Mouse (Mus musculus) liver, embryonic 13.5 days (tissue): Measurements from ENCODE around the gene Dgat2. TPM values are rescaled to one million over a fixed set of nuclear protein-coding genes. Genes with fewer than 3 reads are reported as not detected.
A peak's percentile ranks its signal among the peaks of the same experiment; 100 is the strongest.

Source experiments
- ATAC-seq: fragments of 200-750 bp; cut with Nextera tagmentation; 2 replicates; pipeline ENCODE4 v1.8.0; 2017; ENCODE audit warnings: low read depth, mild to moderate bottlenecking, moderate number of reproducible peaks, moderate library complexity
- DNase-seq: peaks from one replicate; pipeline ENCODE4 v3.0.0; 2022
- H3K27ac ChIP-seq: fragments of 300-500 bp; sonication (generic); 2 replicates; pipeline ENCODE4 v1.5.1; 2015; ENCODE audit warnings: moderate library complexity, mild to moderate bottlenecking, inconsistent platforms
- H3K27me3 ChIP-seq: fragments of 300-500 bp; sonication (generic); 2 replicates; pipeline ENCODE4 v1.6.1; 2015; ENCODE audit warnings: mild to moderate bottlenecking, inconsistent platforms
- H3K36me3 ChIP-seq: fragments of 300-500 bp; sonication (generic); 2 replicates; pipeline ENCODE4 v1.6.1; 2015; ENCODE audit warnings: mild to moderate bottlenecking, inconsistent platforms
- H3K4me1 ChIP-seq: fragments of 300-500 bp; sonication (generic); replicated peaks from 2 replicates; pipeline ENCODE4 v1.6.1; 2015; ENCODE audit warnings: inconsistent platforms
- H3K4me2 ChIP-seq: fragments of 300-500 bp; sonication (generic); 2 replicates; pipeline ENCODE4 v1.6.1; 2015; ENCODE audit warnings: inconsistent platforms, mild to moderate bottlenecking, moderate library complexity
- H3K4me3 ChIP-seq: fragments of 300-500 bp; sonication (generic); replicated peaks from 2 replicates; pipeline ENCODE4 v1.5.1; 2015; ENCODE audit warnings: mild to moderate bottlenecking, inconsistent platforms
- H3K9ac ChIP-seq: fragments of 300-500 bp; sonication (generic); 2 replicates; pipeline ENCODE4 v1.6.1; 2015; ENCODE audit warnings: mild to moderate bottlenecking, inconsistent platforms
- H3K9me3 ChIP-seq: fragments of 300-500 bp; sonication (generic); replicated peaks from 2 replicates; pipeline ENCODE4 v1.6.1; 2016; ENCODE audit warnings: inconsistent platforms
- WGBS: fragments of 180-500 bp; shearing (Covaris S2); methylation state at CpG from one replicate; pipeline ENCODE4 v1.1.7; 2015; ENCODE audit not compliant: insufficient replicate concordance; 5-methylcytosine and 5-hydroxymethylcytosine counted together
- polyA plus RNA-seq: library from polyadenylated mRNA; unstranded; fragments of >200 nt; fragmentation: Nextera tagmentation; extraction: Ambion mirVana; gene quantifications from 2 replicates; pipeline ENCODE4 v1.2.1, GENCODE M21; 2015

Dgat2 gene
- polyA plus RNA-seq, 1 experiment from 2014 or later = 71.1 TPM

GRCm38 (mm10) chr7:99139841-99140491 is 42.6 kb downstream of the Dgat2 start:
- DNase-seq = no peak
- Histone ChIP-seq H3K4me3 (peak overlapping the region; percentile 99), H3K27me3 (0 out of 2 replicates have a peak, but pooled peaks cover 3% of the 10 kb centered on the region), H3K9me3 (no peaks in the 10 kb centered on the region), H3K36me3 (peaks cover 12% of the 10 kb centered on the region; the same call in 1 of the 2 replicates), H3K4me1 (peaks cover 33% of the 10 kb centered on the region), H3K27ac (peak overlapping the region; percentile 82), H3K9ac (peak overlapping the region; percentile 94), H3K4me2 (peak overlapping the region; percentile 94)
- 1% methylated on average over 13 of the region's 13 CpGs for WGBS
- no peak for ATAC-seq

GRCm38 (mm10) chr7:99137541-99137940 is 45.0 kb downstream of the Dgat2 start:
- no peak overlapping the region for H3K9ac ChIP-seq
- H3K27ac ChIP-seq = no peak overlapping the region
- no peak overlapping the region for H3K4me3 ChIP-seq
- no peak overlapping the region for H3K4me2 ChIP-seq
- ATAC-seq (no peak), DNase-seq (no peak)
- WGBS = 85% methylated on average over 4 of the region's 4 CpGs
- H3K4me1 ChIP-seq = peaks cover 33% of the 10 kb centered on the region
- peaks cover 12% of the 10 kb centered on the region; the same call in 1 of the 2 replicates for H3K36me3 ChIP-seq
- H3K9me3 ChIP-seq = no peaks in the 10 kb centered on the region
- H3K27me3 ChIP-seq = no peaks in the 10 kb centered on the region

- DNase-seq = no peak
- Histone ChIP-seq H3K4me2 (no peak overlapping the region), H3K27me3 (no peaks in the 10 kb centered on the region), H3K9me3 (no peaks in the 10 kb centered on the region), H3K9ac (no peak overlapping the region), H3K4me3 (no peak overlapping the region), H3K27ac (no peak overlapping the region), H3K36me3 (peaks cover 12% of the 10 kb centered on the region; the same call in 1 of the 2 replicates), H3K4me1 (peaks cover 34% of the 10 kb centered on the region)
- no peak for ATAC-seq
- WGBS = 73% methylated on average over 6 of the region's 6 CpGs
Measured at GRCm38 (mm10) chr7:99136789-99137188, 45.7 kb downstream of the Dgat2 start.

GRCm38 (mm10) chr7:99133811-99134402 is 48.6 kb downstream of the Dgat2 start:
- H3K4me2 ChIP-seq = no peak overlapping the region
- ATAC-seq = no peak

GRCm38 (mm10) chr7:99132597-99132996 is 49.9 kb downstream of the Dgat2 start:
- Histone ChIP-seq H3K36me3 (peaks cover 12% of the 10 kb centered on the region; the same call in 1 of the 2 replicates), H3K4me3 (no peak overlapping the region), H3K27ac (peak overlapping the region; percentile 50), H3K9ac (no peak overlapping the region), H3K9me3 (no peaks in the 10 kb centered on the region), H3K4me1 (peaks cover 51% of the 10 kb centered on the region), H3K27me3 (no peaks in the 10 kb centered on the region), H3K4me2 (0 out of 2 replicates have a peak overlapping the region, but pooled peaks have one; percentile 6)
- 62% methylated on average over 9 of the region's 9 CpGs for WGBS
- ATAC-seq (no peak), DNase-seq (no peak)

More at GRCm38 (mm10) chr7:99133811-99134402, 48.6 kb downstream of the Dgat2 start:
- WGBS = 68% methylated on average over 8 of the region's 8 CpGs
- H3K4me3 ChIP-seq = no peak overlapping the region
- no peaks in the 10 kb centered on the region for H3K9me3 ChIP-seq
- DNase-seq = no peak
- peaks cover 12% of the 10 kb centered on the region; the same call in 1 of the 2 replicates for H3K36me3 ChIP-seq
- H3K27ac ChIP-seq = peak overlapping the region; percentile 23; the same call in 1 of the 2 replicates
- H3K27me3 ChIP-seq = no peaks in the 10 kb centered on the region
- H3K4me1 ChIP-seq = peaks cover 42% of the 10 kb centered on the region
- H3K9ac ChIP-seq = no peak overlapping the region

- Histone ChIP-seq H3K4me1 (peaks cover 57% of the 10 kb centered on the region), H3K27ac (peak overlapping the region; percentile 50)
- 58% methylated on average over 6 of the region's 6 CpGs for WGBS
Measured at GRCm38 (mm10) chr7:99131819-99132353, 50.6 kb downstream of the Dgat2 start.

GRCm38 (mm10) chr7:99128965-99129364 is 53.6 kb downstream of the Dgat2 start:
- H3K4me1 ChIP-seq = peaks cover 65% of the 10 kb centered on the region
- peaks cover 5% of the 10 kb centered on the region; the same call in 1 of the 2 replicates for H3K9me3 ChIP-seq
- no peak overlapping the region for H3K9ac ChIP-seq
- no peaks in the 10 kb centered on the region for H3K27me3 ChIP-seq
- WGBS = 73% methylated on average over 8 of the region's 8 CpGs
- no peak overlapping the region for H3K4me3 ChIP-seq
- H3K27ac ChIP-seq = no peak overlapping the region
- ATAC-seq (no peak), DNase-seq (no peak)
- H3K36me3 ChIP-seq = peaks cover 12% of the 10 kb centered on the region
- H3K4me2 ChIP-seq = no peak overlapping the region

More at GRCm38 (mm10) chr7:99131819-99132353, 50.6 kb downstream of the Dgat2 start:
- no peaks in the 10 kb centered on the region for H3K9me3 ChIP-seq
- ATAC-seq (no peak), DNase-seq (no peak)
- H3K4me2 ChIP-seq = no peak overlapping the region
- peaks cover 12% of the 10 kb centered on the region; the same call in 1 of the 2 replicates for H3K36me3 ChIP-seq
- H3K4me3 ChIP-seq = no peak overlapping the region
- H3K27me3 ChIP-seq = no peaks in the 10 kb centered on the region
- no peak overlapping the region for H3K9ac ChIP-seq

- Histone ChIP-seq H3K27ac (0 out of 2 replicates have a peak overlapping the region, but pooled peaks have one; percentile 47), H3K4me3 (no peak overlapping the region), H3K9me3 (peaks cover 5% of the 10 kb centered on the region; the same call in 1 of the 2 replicates), H3K4me2 (no peak overlapping the region), H3K9ac (no peak overlapping the region), H3K27me3 (no peaks in the 10 kb centered on the region), H3K4me1 (peaks cover 71% of the 10 kb centered on the region), H3K36me3 (peaks cover 12% of the 10 kb centered on the region)
- DNase-seq (no peak), ATAC-seq (no peak; the same call in 1 of the 2 replicates)
- WGBS = 46% methylated on average over 10 of the region's 10 CpGs
Measured at GRCm38 (mm10) chr7:99128020-99128950, 54.2 kb downstream of the Dgat2 start.

- no peak for DNase-seq
- no peak for ATAC-seq
- Histone ChIP-seq H3K4me1 (peaks cover 68% of the 10 kb centered on the region), H3K27me3 (no peaks in the 10 kb centered on the region), H3K36me3 (peaks cover 12% of the 10 kb centered on the region), H3K4me2 (no peak overlapping the region), H3K9me3 (peaks cover 5% of the 10 kb centered on the region; the same call in 1 of the 2 replicates), H3K4me3 (no peak overlapping the region), H3K9ac (no peak overlapping the region), H3K27ac (no peak overlapping the region)
- WGBS = 81% methylated on average over 8 of the region's 8 CpGs
Measured at GRCm38 (mm10) chr7:99126057-99126456, 56.5 kb downstream of the Dgat2 start.

GRCm38 (mm10) chr7:99122651-99123050 is 59.9 kb downstream of the Dgat2 start:
- H3K27ac ChIP-seq = no peak overlapping the region
- H3K27me3 ChIP-seq = no peaks in the 10 kb centered on the region
- no peak overlapping the region for H3K4me3 ChIP-seq
- DNase-seq = no peak
- ATAC-seq = no peak
- 51% methylated on average over 5 of the region's 5 CpGs for WGBS
- H3K9ac ChIP-seq = no peak overlapping the region
- peaks cover 5% of the 10 kb centered on the region; the same call in 1 of the 2 replicates for H3K9me3 ChIP-seq
- peaks cover 55% of the 10 kb centered on the region for H3K4me1 ChIP-seq
- H3K4me2 ChIP-seq = no peak overlapping the region
- H3K36me3 ChIP-seq = peaks cover 15% of the 10 kb centered on the region
